Mouse (Mus musculus) kidney, adult 9 months (tissue): ENCODE results near the gene Slc17a5.
A peak's percentile ranks its signal among the peaks of the same experiment; 100 is the strongest.
"Not testable (repeated sequence)": the region's sequence is repeated elsewhere in the genome, so short reads cannot be mapped to it uniquely, and the experiment has no call there.

Experiments used
- DNase-seq: peaks from one replicate; pipeline ENCODE4 v3.0.0; 2022

Slc17a5 gene

DNA sequence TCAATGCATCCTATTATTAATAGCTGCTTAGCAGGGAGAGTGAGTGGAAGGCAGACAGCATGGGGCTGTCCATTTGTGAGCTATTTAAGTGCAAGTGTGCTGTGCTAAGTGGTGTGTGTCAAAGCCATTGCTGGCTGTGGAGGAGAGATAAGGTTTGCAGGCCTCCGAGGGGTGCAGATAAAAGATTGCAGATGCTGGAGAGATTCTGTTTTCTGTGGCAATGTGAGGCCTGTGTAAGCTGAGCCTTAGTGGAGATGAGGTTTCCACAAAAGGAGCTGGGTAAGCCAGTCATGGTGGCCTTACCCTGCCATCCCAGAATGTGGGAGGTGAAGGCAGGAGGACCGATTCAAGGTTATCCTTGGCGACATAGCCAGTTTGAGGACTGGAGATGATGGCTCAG lies 71.7 kb downstream of the Slc17a5 start:
- no peak for DNase-seq

GRCm38 (mm10) chr9:78514681-78515080 lies 73.2 kb downstream of the Slc17a5 start:
- DNase-seq: no peak

GRCm38 (mm10) chr9:78513776-78514500 lies 73.9 kb downstream of the Slc17a5 start:
- no peak for DNase-seq

GRCm38 (mm10) chr9:78511705-78512104 lies 76.1 kb downstream of the Slc17a5 start:
- DNase-seq: no peak

DNA sequence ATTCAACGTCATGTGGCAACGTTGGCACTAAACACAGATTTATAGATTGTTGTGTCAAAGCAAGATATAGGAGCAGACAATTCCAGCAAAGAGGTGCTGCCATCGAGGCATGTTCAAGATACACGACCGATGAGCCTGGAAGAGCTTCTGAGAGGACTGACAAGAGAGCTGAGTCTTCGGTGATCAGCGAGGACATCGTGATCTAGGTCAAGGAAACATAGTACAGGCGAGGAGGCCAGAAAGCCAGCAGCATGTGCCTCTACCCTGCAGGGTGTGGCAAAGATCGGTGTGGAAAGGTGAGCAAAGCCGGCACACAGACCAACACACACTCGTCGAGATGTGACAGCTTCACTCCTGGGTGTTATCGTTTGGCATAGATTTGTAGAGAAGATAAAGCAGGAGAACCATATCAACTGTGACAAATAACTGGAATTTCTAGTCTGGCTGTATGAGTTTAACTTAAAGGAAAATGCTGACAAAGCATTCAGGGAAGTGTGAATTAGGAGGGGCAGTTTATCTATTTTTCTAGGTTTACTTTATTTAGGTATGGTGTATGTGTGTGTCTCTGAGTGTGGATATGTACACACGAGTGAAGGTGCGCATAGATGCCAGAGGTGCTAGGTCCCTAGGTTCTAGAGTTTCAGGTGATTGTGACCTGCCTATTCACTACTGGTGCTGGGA lies 79.6 kb downstream of the Slc17a5 start:
- no peak for DNase-seq

- no peak for DNase-seq
Measured at GRCm38 (mm10) chr9:78506722-78507077, 81.1 kb downstream of the Slc17a5 start.

GRCm38 (mm10) chr9:78506002-78506721 lies 81.7 kb downstream of the Slc17a5 start:
- peak; percentile 66 for DNase-seq

DNA sequence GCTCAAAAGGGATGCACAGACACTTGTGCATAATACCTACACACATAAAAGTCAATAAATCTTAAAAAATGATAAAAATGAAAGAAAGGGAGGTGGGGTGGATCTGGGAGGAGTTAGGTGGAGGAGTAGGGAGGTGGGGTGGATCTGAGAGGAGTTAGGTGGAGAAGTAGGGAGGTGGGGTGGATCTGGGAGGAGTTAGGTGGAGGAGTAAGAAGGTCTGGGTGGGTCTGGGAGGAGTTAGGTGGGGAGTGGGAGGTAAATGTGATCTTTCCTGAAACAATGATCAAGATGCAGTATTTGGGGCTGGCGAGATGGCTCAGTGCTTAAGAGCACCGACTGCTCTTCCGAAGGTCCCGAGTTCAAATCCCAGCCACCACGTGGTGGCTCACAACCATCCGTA lies 82.6 kb downstream of the Slc17a5 start:
- no peak for DNase-seq

DNA sequence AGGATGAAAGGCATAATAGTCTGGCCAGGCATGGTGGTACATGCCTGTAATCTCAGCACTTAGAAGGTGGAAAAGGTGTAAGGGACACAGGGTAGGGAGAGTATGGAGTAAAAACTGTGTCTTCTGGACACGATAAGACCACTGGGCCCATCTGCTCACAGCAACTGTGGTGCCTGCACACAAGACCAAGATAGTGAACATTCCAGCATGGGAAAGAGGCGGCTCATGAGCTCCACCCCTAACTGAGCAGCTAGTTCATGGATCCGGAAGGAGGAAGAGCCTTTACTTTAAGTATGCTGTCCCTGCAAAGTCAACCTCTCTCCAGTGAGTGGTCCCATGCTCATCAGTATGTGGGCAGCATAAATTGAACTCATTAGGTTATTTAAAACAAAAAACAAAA lies 83.2 kb downstream of the Slc17a5 start:
- DNase-seq: no peak

DNA sequence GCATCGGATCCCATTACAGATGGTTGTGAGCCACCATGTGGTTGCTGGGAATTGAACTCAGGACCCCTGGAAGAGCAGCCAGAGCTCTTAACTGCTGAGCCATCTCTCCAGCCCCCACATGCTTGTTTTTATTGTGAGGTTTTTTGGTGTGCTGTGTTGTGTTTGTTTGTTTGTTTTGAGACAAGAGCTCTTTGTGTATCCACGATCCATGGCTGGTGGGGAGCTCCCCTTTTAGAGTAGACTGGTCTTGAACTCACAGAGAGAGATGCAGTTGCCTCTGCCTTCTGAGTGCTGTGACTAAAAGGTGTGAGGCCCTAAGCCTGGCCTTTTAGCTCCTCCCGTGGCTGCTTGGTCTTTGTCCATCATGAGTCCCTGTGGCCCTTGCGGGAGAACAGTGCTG lies 83.7 kb downstream of the Slc17a5 start:
- DNase-seq: no peak

- peak; percentile 35 for DNase-seq
Measured at GRCm38 (mm10) chr9:78503223-78504079, 84.4 kb downstream of the Slc17a5 start.

DNA sequence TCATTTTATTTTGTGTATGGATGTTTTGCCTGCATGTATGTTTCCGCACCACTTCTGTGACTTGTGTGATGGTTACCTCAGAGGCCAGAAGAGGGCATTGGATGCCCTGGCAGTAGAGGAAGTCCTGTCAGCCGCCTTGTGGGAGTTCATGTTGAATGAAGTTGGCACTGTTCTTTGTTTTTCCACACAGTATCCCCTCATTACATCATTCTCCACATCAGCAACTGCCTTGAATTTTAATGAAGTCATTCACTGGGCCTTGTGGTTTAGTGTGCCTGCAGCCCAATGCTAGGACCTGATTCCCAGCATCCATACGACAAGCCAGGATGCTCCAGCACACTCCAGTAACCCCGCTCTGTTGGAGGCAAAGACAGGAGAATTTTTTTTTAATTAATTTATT lies 86.6 kb downstream of the Slc17a5 start:
- DNase-seq: no peak

GRCm38 (mm10) chr9:78500386-78500785 lies 87.5 kb downstream of the Slc17a5 start:
- DNase-seq: no peak

- DNase-seq: no peak
Measured at GRCm38 (mm10) chr9:78493171-78493570, 94.7 kb downstream of the Slc17a5 start.

DNA sequence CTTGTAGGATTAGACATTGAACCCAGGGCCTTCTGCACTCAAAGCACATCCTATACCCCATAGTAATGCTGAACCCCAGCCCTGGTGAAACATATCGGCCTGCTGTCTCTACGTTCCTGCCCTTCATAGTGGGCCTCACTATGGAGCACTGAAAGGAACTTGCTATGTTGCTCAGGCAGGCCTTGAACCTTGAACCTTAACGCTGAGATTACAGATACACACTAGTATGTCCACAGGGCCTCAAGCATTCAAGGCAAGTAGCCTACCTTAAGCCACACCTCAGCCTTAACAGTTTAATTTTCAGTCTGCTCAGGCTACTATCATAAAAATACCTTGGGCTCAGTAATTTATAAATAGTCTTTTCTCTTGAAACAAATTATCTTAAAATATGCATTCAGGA lies 95.6 kb downstream of the Slc17a5 start:
- DNase-seq: no peak

DNA sequence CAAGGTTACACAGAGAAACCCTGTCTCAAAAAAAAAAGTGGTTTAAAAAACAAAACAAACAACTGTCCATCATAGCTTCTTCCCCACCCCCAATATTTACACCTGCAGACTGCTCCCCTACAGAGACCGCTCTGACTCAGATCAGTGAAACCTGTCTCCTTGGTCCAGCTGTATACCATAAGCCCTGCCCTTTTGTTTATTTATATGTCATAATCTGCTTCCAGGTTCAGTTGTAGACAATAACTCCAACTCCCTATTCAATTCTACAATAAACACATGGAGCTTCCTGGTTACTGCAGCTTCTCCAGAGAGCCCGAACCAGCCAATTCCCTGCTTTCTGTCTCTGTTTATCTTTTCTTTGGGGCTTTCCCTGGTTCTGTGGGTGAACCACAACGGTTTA lies 96.7 kb downstream of the Slc17a5 start:
- DNase-seq: no peak

DNA sequence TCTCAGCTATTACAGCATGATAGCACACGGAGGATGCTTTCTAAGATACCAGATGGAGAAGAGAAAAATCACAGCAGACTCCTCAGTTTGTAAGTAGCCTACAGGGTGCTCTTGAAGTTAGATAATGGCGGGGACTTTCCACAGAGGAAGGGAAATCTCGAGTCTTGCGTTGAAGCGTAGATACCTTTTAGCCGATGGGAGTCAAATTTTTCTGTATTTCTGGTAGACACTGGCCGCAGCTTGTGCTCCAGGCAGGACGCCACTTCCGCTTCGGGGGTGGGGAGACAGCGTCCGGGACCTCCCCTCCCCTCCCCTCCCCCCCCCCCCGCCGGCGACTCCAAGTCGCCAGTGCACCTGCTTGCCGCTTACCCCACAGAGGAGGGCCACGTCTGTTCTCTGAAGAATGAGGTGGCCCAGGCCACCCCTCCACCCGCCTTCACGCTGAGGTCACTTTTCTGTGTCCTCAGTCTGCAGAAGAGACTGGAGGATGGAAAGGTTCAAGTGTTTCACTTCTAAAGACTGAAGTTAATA lies 98.9 kb downstream of the Slc17a5 start, which contains the start of gene Eef1a1:
Eef1a1 (minus strand) TSS at position 262 of the 531 bp plus-strand sequence.
- DNase-seq: peak; percentile 71

DNA sequence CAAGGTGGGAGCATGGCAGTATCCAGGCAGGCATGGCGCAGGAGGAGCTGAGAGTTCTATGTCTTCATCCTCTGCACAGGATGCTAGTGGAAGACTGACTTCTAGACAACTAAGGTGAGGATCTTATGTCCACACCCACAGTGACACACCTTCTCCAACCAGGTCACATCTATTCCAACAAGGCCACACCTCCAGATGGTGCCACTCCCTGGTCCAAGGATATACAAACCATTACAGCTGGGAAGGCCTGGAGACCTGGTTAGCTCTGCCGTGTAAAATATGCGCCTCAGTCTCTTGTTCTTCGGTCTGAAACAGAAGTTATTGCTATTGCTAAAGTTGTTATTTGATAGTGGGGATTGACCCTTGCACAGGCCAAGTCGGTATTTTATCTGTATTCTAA lies 99.8 kb downstream of the Slc17a5 start:
- DNase-seq: not testable (repeated sequence)
